Mouse (Mus musculus) left cerebral cortex, adult 8-10 months (tissue): ENCODE results near the gene Olfr177. TPM values are rescaled to one million over a fixed set of nuclear protein-coding genes. Genes with fewer than 3 reads are reported as not detected.

Source experiments
- DNase-seq, 2 experiments: peaks; one replicate each; pipeline ENCODE4 v3.0.0; 2022; ENCODE audit warnings: low spot score in 2 of 2
- total RNA-seq, 4 experiments: library from RNA; stranded (reverse); gene quantifications; 2 replicates each; pipeline ENCODE4 v1.2.4; 2022

Gene Olfr177
- total RNA-seq = not detected

GRCm38 (mm10) chr16:58874668-58875067 lies at the start of gene Olfr177:
Gene Olfr177 (minus strand): TSS chr16:58874768.
- no peak for DNase-seq

GRCm38 (mm10) chr16:58891963-58892362 lies 17.4 kb upstream of the Olfr177 start, which contains the start of gene Olfr178:
Gene Olfr178 (minus strand): TSS chr16:58892063.
- no peak for DNase-seq

- no peak for DNase-seq
Measured at GRCm38 (mm10) chr16:58884416-58884815, 9.8 kb upstream of the Olfr177 start.

GRCm38 (mm10) chr16:58861479-58861878 lies 13.1 kb downstream of the Olfr177 start:
- DNase-seq = no peak

- DNase-seq = no peak
Measured at GRCm38 (mm10) chr16:58860032-58860737, 14.4 kb downstream of the Olfr177 start.

GRCm38 (mm10) chr16:58826732-58827319 lies 47.7 kb downstream of the Olfr177 start, which contains the start of gene Olfr175-ps1:
Gene Olfr175-ps1 (minus strand): TSS chr16:58826782.
- DNase-seq = no peak

Other genes starting within 250 kb of the Olfr177 start
- gene E330017A01Rik, start 236.0 kb downstream of the Olfr177 start, total RNA-seq = not detected
- gene Cpox, start 204.5 kb downstream of the Olfr177 start, total RNA-seq = 10 to 100 TPM; 41.4 to 46.8 (median 43.7) TPM
- not detected for gene Gpr15, start 155.7 kb downstream of the Olfr177 start, total RNA-seq
- gene Cldnd1, start 146.9 kb downstream of the Olfr177 start, total RNA-seq = 100 to 1,000 TPM in 3 of 4 experiments, 10 to 100 TPM in 1; 98.1 to 116 (median 114) TPM
- not detected for gene Olfr172, start 111.6 kb downstream of the Olfr177 start, total RNA-seq
- not detected for gene Olfr173, start 74.5 kb downstream of the Olfr177 start, total RNA-seq
- gene Olfr175-ps1, start 48.0 kb downstream of the Olfr177 start, total RNA-seq = not detected
- gene Olfr178, start 17.3 kb upstream of the Olfr177 start, total RNA-seq = not detected
- not detected for gene Olfr181, start 54.0 kb upstream of the Olfr177 start, total RNA-seq
- not detected for gene Olfr180, start 54.6 kb upstream of the Olfr177 start, total RNA-seq
- gene Olfr183, start 120.6 kb upstream of the Olfr177 start, total RNA-seq = not detected
- not detected for gene Olfr186, start 155.5 kb upstream of the Olfr177 start, total RNA-seq
- gene Olfr187, start 165.0 kb upstream of the Olfr177 start, total RNA-seq = not detected
- not detected for gene Olfr190, start 203.2 kb upstream of the Olfr177 start, total RNA-seq
- not detected for gene Olfr191, start 215.1 kb upstream of the Olfr177 start, total RNA-seq
- gene Olfr193, start 237.1 kb upstream of the Olfr177 start, total RNA-seq = not detected
- gene Olfr194, start 246.3 kb upstream of the Olfr177 start, total RNA-seq = not detected